Mouse (Mus musculus) cortical plate, adult 2 months (tissue): ENCODE data around the gene Map3k5.

Experiments used
- CTCF ChIP-seq: fragments of 200-500 bp; IDR thresholded peaks from 2 replicates; pipeline ENCODE4 v1.5.1; 2011; ENCODE audit warnings: mild to moderate bottlenecking, control low read depth, low read length; ENCODE audit not compliant: insufficient read depth; ENCODE audit errors: extremely low read depth
- POLR2A ChIP-seq: fragments of 200-500 bp; IDR thresholded peaks from 2 replicates; pipeline ENCODE4 v1.6.1; 2011; ENCODE audit warnings: mild to moderate bottlenecking, low read length, control low read depth; ENCODE audit not compliant: insufficient read depth; ENCODE audit errors: extremely low read depth

DNA sequence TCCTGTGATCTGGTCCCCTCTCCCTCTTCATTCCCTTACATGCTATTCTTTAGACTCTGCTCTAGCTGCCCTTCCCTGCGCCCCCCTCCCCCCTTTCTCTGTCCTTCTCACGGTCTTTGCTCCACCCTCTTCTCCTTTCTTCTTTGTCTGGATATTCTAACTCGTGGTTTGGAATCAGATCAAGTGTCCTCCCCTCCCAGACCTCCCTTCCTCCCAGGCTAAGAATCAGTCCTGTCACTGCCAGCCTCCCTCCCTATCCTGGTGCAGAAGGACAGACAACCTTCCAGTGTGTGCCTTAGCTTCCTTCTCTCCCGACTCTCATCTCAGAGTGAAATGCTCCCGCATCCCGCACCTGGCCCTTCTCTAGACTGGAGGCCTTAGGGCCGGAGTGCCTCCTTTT, 241.8 kb downstream of the Map3k5 start:
- TF ChIP-seq POLR2A (no peak), CTCF (no peak)
